Mouse (Mus musculus) bone marrow macrophage, adult 2 months (primary cell): ENCODE measurements around the gene Ncam2.

Experiments used
- CTCF ChIP-seq: IDR thresholded peaks from 2 replicates; pipeline ENCODE4 v1.5.1; 2012; ENCODE audit warnings: low read depth, mild to moderate bottlenecking, low read length, moderate library complexity
- POLR2A ChIP-seq: IDR thresholded peaks from 2 replicates; pipeline ENCODE4 v1.6.1; 2012; ENCODE audit warnings: mild to moderate bottlenecking, low read depth, low read length, borderline replicate concordance

- TF ChIP-seq CTCF (no peak), POLR2A (no peak)
Observed at GRCm38 (mm10) chr16:81437091-81437867, 236.8 kb downstream of the Ncam2 start.
